9 mouse cellular contexts compared by ENCODE assay signal in the genomic region with DNA sequence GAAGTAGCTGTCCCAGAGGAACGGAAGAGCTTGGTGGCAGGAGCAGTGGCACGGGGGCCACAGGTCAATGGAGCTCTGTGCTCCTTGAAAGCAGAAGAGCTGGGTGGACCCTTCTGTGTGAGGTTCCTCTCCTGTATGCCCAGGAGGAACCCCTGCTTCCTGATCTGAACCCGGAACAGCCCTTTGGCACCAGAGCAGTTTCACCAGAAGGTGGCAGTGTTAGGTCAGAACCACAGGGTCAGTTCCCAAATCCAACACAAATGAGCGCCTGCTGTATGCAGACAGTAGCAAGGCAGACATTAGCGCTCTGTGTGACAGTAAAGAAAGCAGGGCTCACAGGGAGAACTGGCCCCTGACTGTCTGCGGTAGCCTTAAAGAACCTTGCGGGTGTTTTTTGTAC. TPM values are rescaled to one million over a fixed set of nuclear protein-coding genes. Genes with fewer than 3 reads are reported as not detected.
DNase-seq lines count a peak whose midpoint lies in the region; ATAC-seq and TF ChIP-seq lines count a peak whose summit lies in the region.
"Had no signal": no experiment of that assay in that cellular context is flagged by ENCODE, and none has a peak within 500 bp of the region (broad histone marks: within the 10 kb centered on the region; RNA-seq: fewer than 3 reads in every experiment).

No protein-coding gene starts in this region.

- H3K4me1 ChIP-seq in midbrain, embryonic 14.5 days (ENCODE audit: control insufficient read depth, insufficient read depth, low read length) = no peaks in the 10 kb centered on the region
- no peaks in the 10 kb centered on the region for H3K4me1 ChIP-seq in midbrain, embryonic 11.5 days (ENCODE audit: control insufficient read depth, insufficient read depth, low read length)
- 0 out of 2 replicates have a peak, but pooled peaks cover 2% of the 10 kb centered on the region for H3K4me1 ChIP-seq in liver, postnatal 0 days (ENCODE audit: insufficient read depth)

- ATAC-seq in midbrain, embryonic 14.5 days (ENCODE audit: low FRiP score, low TSS enrichment) = no peak
- no peak for ATAC-seq in midbrain, embryonic 11.5 days (ENCODE audit: low FRiP score)
- 0 out of 2 replicates have a peak, but pooled peaks have one; percentile 22 for ATAC-seq in liver, postnatal 0 days
- ATAC-seq in erythroid progenitor cell, adult 5-6 weeks (replicated peaks; ENCODE audit: low FRiP score, poor library complexity, severe bottlenecking) = no peak

- 51% methylated on average over 7 of the region's 7 CpGs for WGBS in midbrain, embryonic 14.5 days
- 57% methylated on average over 7 of the region's 7 CpGs for WGBS in midbrain, embryonic 11.5 days
- WGBS in liver, postnatal 0 days (ENCODE audit: insufficient replicate concordance) = 44% methylated on average over 7 of the region's 7 CpGs

- no peaks in the 10 kb centered on the region for H3K9me3 ChIP-seq in midbrain, embryonic 14.5 days (ENCODE audit: control insufficient read depth, low read length)
- H3K9me3 ChIP-seq in midbrain, embryonic 11.5 days (ENCODE audit: control insufficient read depth, low read length) = no peaks in the 10 kb centered on the region
- H3K9me3 ChIP-seq in liver, postnatal 0 days (ENCODE audit: low read length) = no peaks in the 10 kb centered on the region

- H3K9ac ChIP-seq in midbrain, embryonic 14.5 days (replicated peaks; ENCODE audit: low read length) = no peak overlapping the region
- no peak overlapping the region for H3K9ac ChIP-seq in midbrain, embryonic 11.5 days (ENCODE audit: low read length)
- no peak overlapping the region for H3K9ac ChIP-seq in liver, postnatal 0 days (replicated peaks)

- no peak overlapping the region for H3K4me2 ChIP-seq in midbrain, embryonic 14.5 days (ENCODE audit: low read length)
- no peak overlapping the region for H3K4me2 ChIP-seq in midbrain, embryonic 11.5 days
- H3K4me2 ChIP-seq in liver, postnatal 0 days (ENCODE audit: low read depth, low read length) = no peak overlapping the region

- TF ChIP-seq CTCF in liver, postnatal 0 days (IDR thresholded peaks at IDR 0.05; ENCODE audit: low read depth) = peak; percentile 92

- no peaks in the 10 kb centered on the region for H3K36me3 ChIP-seq in midbrain, embryonic 14.5 days (ENCODE audit: control insufficient read depth, insufficient read depth, low read length)
- no peaks in the 10 kb centered on the region for H3K36me3 ChIP-seq in midbrain, embryonic 11.5 days (ENCODE audit: control insufficient read depth, insufficient read depth, low read length)
- H3K36me3 ChIP-seq in liver, postnatal 0 days (replicated peaks; ENCODE audit: insufficient read depth, low read length) = no peaks in the 10 kb centered on the region

- peak; percentile 61 for DNase-seq in midbrain, embryonic 14.5 days
- no peak for DNase-seq in midbrain, embryonic 11.5 days (ENCODE audit: low spot score, missing footprints)
- peak; percentile 17 for DNase-seq in T-cell, adult 2 months (ENCODE audit: low spot score)
- DNase-seq in cerebellum, adult 9-11 months = peak; percentile 64
- DNase-seq in induced T-regulatory cell, adult 2 months (ENCODE audit: low read depth) = peak; percentile 73
- peak; percentile 77 for DNase-seq in liver, postnatal 0 days
- peak; percentile 15 for DNase-seq in right cerebral cortex, postnatal 25 days

- no peak overlapping the region for H3K4me3 ChIP-seq in midbrain, embryonic 14.5 days (replicated peaks; ENCODE audit: low read depth, low read length)
- H3K4me3 ChIP-seq in midbrain, embryonic 11.5 days (ENCODE audit: low read depth, low read length) = no peak overlapping the region
- no peak overlapping the region for H3K4me3 ChIP-seq in liver, postnatal 0 days (ENCODE audit: low read depth, low read length)

- no peak for TF ChIP-seq EP300 in liver, postnatal 0 days (IDR thresholded peaks at IDR 0.05; ENCODE audit: low read depth)

- no peak overlapping the region for H3K27ac ChIP-seq in midbrain, embryonic 14.5 days (replicated peaks; ENCODE audit: low read depth, low read length)
- H3K27ac ChIP-seq in midbrain, embryonic 11.5 days (ENCODE audit: low read depth, low read length) = no peak overlapping the region
- no peak overlapping the region for H3K27ac ChIP-seq in liver, postnatal 0 days (ENCODE audit: low read depth)

- no peaks in the 10 kb centered on the region for H3K27me3 ChIP-seq in midbrain, embryonic 14.5 days (ENCODE audit: control insufficient read depth, insufficient read depth, low read length)
- H3K27me3 ChIP-seq in midbrain, embryonic 11.5 days (ENCODE audit: control insufficient read depth, insufficient read depth, low read length) = no peaks in the 10 kb centered on the region
- no peaks in the 10 kb centered on the region for H3K27me3 ChIP-seq in liver, postnatal 0 days (ENCODE audit: insufficient read depth, low read length)

RNA-seq across cellular contexts. Expression of gene Cib4, which starts 29.3 kb away (rescaled TPM):
- polyA plus RNA-seq in midbrain, embryonic 14.5 days (2014; fragmentation: Nextera tagmentation; extraction: Ambion mirVana) = not detected in 2 replicates
- polyA plus RNA-seq in midbrain, embryonic 11.5 days (2014; fragmentation: Nextera tagmentation; extraction: Ambion mirVana) = not detected in 2 replicates
- polyA plus RNA-seq in liver, postnatal 0 days (2015; fragmentation: Nextera tagmentation; extraction: Ambion mirVana) = not detected in 2 replicates
- not detected in 2 replicates for total RNA-seq in erythroid progenitor cell, adult 5-6 weeks (2015; ENCODE audit: low replicate concordance)
- total RNA-seq in erythroid progenitor cell, adult 5-6 weeks (2017; ENCODE audit: low replicate concordance) = not detected in 2 replicates
- polyA plus RNA-seq: heart, embryonic 14.5 days had no signal

RNA-seq across cellular contexts. Expression of gene 1700001C02Rik, which starts 50.5 kb away (rescaled TPM):
- 0.41 and 1.2 TPM in 2 replicates for polyA plus RNA-seq in midbrain, embryonic 14.5 days (2014; fragmentation: Nextera tagmentation; extraction: Ambion mirVana)
- polyA plus RNA-seq in midbrain, embryonic 11.5 days (2014; fragmentation: Nextera tagmentation; extraction: Ambion mirVana) = not detected in 2 replicates
- polyA plus RNA-seq in liver, postnatal 0 days (2015; fragmentation: Nextera tagmentation; extraction: Ambion mirVana) = not detected in 2 replicates
- total RNA-seq in erythroid progenitor cell, adult 5-6 weeks (2015; ENCODE audit: low replicate concordance) = not detected in 2 replicates
- not detected in 2 replicates for total RNA-seq in erythroid progenitor cell, adult 5-6 weeks (2017; ENCODE audit: low replicate concordance)
- polyA plus RNA-seq: heart, embryonic 14.5 days had no signal

RNA-seq across cellular contexts. Expression of gene Otof, which starts 54.6 kb away (rescaled TPM):
- polyA plus RNA-seq in midbrain, embryonic 14.5 days (2014; fragmentation: Nextera tagmentation; extraction: Ambion mirVana) = 2.7 and 3.3 TPM in 2 replicates
- 0.25 and 0.59 TPM in 2 replicates for polyA plus RNA-seq in midbrain, embryonic 11.5 days (2014; fragmentation: Nextera tagmentation; extraction: Ambion mirVana)
- polyA plus RNA-seq in liver, postnatal 0 days (2015; fragmentation: Nextera tagmentation; extraction: Ambion mirVana) = not detected in 2 replicates
- not detected in 2 replicates for total RNA-seq in erythroid progenitor cell, adult 5-6 weeks (2015; ENCODE audit: low replicate concordance)
- total RNA-seq in erythroid progenitor cell, adult 5-6 weeks (2017; ENCODE audit: low replicate concordance) = not detected in 2 replicates
